Mouse (Mus musculus): ENCODE results near the gene Ddc.

The Ddc gene

GRCm38 (mm10) chr11:11907703-11908413 is 9.9 kb upstream of the Ddc start:
- no peak for DNase-seq (ENCODE audit: low read depth, low spot score)

DNA sequence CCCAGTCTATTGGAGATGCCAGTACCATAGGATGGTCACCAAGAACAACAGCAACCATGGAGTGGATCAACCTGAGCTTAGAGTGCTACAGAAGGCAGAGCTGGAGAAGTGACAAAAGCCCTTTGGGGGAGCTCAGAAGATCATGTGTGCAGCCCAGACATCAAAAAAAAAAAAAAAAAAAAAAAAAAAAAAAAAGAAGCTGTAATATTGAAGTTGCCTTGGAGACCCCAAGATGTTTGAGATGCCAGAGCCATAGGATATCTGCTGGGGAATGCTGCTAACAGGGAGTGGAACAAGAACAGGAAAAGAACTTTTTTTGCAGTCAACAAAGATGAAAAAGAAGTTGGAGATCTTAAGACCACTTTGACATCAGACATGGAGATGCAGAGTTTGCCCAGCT is 7.6 kb upstream of the Ddc start:
- no peak for DNase-seq (ENCODE audit: low read depth, low spot score)

- DNase-seq (ENCODE audit: low read depth, low spot score) = peak; percentile 87
These were observed 7.1 kb upstream of the Ddc start for GRCm38 (mm10) chr11:11904995-11905394.

DNA sequence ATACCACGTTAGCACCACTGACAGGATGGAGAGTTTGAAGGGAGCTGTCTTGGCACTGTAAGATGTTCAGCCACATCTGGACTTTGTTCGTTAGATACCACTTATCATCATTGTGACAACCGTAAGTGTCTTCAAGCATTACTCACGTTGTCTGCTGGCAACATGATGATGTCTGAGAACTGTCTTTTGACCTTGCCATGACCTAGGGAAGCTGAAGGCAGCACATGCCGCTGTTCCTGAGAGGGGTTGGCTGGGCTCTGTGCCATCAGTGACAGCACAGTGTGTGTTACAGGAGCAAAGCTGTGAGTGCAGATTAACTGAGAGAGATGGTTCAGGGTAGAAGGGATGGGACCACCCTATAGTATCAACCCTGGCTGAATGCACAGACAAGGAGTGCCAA is 3.6 kb upstream of the Ddc start:
- DNase-seq (ENCODE audit: low read depth, low spot score) = no peak

GRCm38 (mm10) chr11:11898496-11898895 is 552 bp upstream of the Ddc start:
- DNase-seq (ENCODE audit: low read depth, low spot score) = no peak

DNA sequence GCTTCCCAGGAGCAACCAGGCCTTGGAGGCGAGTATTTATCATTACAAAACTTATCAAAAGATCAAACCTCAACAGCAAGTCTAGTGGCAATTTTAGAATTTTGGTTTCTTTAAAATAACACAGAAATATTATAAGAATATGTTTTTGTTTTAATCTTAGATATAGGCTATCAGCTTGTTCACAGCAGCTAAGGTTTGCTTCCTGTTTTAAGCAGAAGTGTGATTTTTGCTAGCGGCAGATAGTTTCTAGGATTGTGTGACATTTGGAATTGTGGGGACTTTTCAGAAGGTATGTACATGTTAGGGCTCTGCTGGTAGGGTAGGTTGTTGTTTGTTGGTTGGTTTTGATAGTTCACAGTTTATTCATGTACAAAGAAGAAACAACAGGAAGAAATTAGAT is 2.5 kb downstream of the Ddc start:
- no peak for DNase-seq (ENCODE audit: low read depth, low spot score)

DNA sequence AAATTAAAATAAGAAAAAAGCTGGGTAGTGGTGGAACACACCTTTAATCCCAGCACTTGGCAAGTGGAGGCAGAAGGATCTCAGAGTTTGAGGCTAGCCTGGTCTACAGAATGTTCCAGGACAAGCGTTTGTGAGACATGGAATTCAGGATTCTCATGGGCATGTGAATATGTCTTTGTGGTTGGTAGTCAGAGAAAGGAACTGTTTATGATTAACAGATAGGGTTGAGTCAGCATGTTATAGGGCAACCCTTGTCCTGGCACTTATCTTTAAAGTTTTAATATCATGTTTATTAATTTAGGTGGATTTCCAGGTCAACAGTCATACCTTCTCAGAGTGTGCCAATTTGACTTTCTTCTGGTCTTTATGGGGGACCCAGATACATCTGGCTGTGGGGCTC is 4.2 kb downstream of the Ddc start:
- no peak for DNase-seq (ENCODE audit: low read depth, low spot score)

GRCm38 (mm10) chr11:11892993-11893602 is 4.8 kb downstream of the Ddc start:
- DNase-seq (ENCODE audit: low read depth, low spot score) = no peak

DNA sequence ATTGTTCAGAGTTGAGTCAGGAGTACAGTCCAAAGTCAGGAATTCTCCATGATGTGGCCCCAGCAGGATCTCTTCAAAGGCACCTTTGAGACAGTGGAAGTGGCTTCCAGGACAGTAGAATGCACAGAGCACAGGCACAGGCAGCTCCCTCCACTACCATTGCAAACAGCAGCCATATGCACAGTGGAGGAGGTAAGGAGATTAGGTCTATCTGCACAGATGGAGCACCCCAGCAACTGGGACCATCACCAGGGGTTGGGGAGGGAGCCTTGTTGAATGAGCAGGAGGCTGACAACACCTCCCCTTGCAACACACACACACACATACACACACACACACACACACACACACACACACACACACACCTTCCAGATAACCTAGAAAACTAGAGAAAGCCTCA is 6.1 kb downstream of the Ddc start:
- no peak for DNase-seq (ENCODE audit: low read depth, low spot score)

GRCm38 (mm10) chr11:11890139-11890741 is 7.7 kb downstream of the Ddc start:
- no peak for DNase-seq (ENCODE audit: low read depth, low spot score)

DNA sequence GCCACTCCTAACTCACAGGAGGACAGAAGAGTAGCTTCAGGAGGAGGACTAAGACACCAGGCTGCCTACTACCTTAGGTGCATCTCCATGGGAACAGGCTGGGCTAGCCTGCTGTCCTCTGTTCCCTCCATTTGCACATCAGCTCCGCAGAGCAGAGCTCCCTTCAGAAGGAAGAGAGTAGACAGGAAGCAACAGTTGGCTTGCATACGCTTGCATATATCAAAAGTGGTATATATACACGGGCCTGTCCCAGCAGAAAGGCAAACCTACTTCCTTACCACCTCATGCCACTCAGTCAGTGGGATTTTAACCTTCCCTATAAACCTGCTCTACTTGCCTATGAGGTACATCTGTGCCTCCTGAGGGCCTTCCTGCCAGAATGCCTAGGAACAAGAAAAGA is 9.2 kb downstream of the Ddc start:
- no peak for DNase-seq (ENCODE audit: low read depth, low spot score)

DNA sequence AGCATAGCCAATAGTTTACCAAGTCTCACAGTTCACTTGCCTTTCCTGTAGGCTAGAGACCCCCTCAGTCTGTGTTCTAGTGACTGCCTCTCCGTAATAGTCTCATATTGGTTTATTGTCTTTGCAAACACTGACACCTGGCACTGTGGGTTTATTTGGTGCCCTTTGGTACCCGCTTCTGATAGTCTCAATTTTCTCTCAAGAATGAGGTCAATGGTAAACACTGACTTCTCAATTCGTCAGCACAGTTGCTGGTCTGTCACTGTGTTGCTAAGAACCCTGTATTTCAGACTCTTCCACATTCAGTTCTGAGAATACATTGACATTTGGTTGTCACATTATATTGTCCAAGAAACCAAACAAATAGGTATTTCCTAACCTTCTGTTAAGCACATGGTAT is 9.9 kb downstream of the Ddc start:
- no peak for DNase-seq (ENCODE audit: low read depth, low spot score)

DNA sequence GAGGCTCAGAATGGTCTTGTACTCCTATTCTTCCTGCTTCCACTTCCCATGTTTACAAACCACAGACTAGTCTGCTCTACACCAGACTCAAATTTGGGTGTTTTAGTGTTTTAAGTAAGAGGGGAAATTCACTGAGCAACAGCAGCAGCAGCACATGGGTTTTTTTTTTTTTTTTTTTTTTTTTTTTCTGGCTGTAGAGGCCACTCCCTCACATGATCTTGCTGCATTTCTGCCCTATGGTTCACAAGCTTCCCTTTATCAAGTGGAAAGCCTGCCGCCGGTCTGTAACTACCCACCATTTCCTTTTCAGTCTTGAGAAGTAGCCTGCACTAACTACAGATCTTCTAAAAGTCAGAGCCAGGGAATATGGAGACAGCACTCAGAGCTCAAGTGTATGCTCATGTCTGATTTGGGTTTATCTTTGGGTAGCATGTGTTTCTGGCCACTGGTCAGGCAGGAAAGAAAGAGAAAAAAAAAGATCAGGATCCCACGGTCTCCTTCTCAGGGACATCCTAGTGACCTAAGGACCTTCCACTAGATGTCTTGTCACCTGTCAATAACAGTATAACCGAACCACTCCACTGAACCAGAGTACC is 11.4 kb downstream of the Ddc start:
- no peak for DNase-seq (ENCODE audit: low read depth, low spot score)

GRCm38 (mm10) chr11:11885921-11886320 is 12.0 kb downstream of the Ddc start:
- peak; percentile 68 for DNase-seq (ENCODE audit: low read depth, low spot score)

DNA sequence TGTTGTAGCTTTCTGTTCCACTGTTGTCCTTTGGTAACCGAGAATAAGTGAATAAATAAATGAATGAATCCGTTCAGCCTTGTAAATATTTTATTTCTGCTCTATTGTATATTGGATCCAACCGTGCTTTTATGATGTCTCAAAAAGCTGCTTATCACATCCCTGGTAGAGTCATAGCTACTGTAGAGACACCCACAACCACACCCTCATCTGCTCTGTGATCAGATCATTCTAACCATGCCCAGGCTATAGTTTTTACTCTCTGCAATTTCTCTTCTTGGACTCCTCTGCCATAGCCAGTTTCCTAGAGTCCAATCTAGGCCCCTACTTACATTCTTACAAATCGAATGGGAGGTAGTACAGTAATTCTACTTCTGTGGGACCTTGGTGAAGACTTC is 12.7 kb downstream of the Ddc start:
- DNase-seq (ENCODE audit: low read depth, low spot score) = no peak

- no peak for DNase-seq (ENCODE audit: low read depth, low spot score)
These were observed 13.3 kb downstream of the Ddc start for GRCm38 (mm10) chr11:11884533-11885245.

GRCm38 (mm10) chr11:11881783-11882155 is 16.2 kb downstream of the Ddc start:
- DNase-seq (ENCODE audit: low read depth, low spot score) = peak; percentile 72

GRCm38 (mm10) chr11:11881026-11881782 is 16.7 kb downstream of the Ddc start:
- DNase-seq (ENCODE audit: low read depth, low spot score) = peak; percentile 71

GRCm38 (mm10) chr11:11880351-11880750 is 17.6 kb downstream of the Ddc start:
- no peak for DNase-seq (ENCODE audit: low read depth, low spot score)

DNA sequence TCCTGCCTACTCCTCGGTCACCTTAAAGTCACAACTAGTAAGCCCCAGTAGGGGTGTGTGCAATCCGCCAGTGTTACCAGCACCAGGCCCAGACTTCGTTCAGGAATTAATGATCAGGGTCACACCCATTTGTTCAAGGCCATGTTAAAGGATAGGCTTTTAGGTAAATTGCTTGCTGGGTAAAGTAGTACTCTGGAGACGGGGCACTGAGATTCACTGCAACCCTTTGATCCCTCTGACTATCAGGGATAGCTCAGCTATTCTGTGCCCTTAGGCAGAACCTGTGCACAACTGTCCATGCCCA is 18.3 kb downstream of the Ddc start:
- peak; percentile 87 for DNase-seq (ENCODE audit: low read depth, low spot score)

- no peak for DNase-seq (ENCODE audit: low read depth, low spot score)
These were observed 18.8 kb downstream of the Ddc start for GRCm38 (mm10) chr11:11878981-11879698.
